Mouse (Mus musculus): ENCODE data around the gene Sertad2. TPM values are rescaled to one million over a fixed set of nuclear protein-coding genes. Genes with fewer than 3 reads are reported as not detected.

Gene Sertad2
- polyA plus RNA-seq, 1 experiment: 5.5 TPM

GRCm38 (mm10) chr11:20680781-20681180, 137.7 kb downstream of the Sertad2 start:
- H3K9me3 ChIP-seq (ENCODE audit: control insufficient read depth, low read length): no peaks in the 10 kb centered on the region
- no peaks in the 10 kb centered on the region for H3K27me3 ChIP-seq (ENCODE audit: control insufficient read depth)
- no peaks in the 10 kb centered on the region for H3K4me1 ChIP-seq (ENCODE audit: control insufficient read depth)
- H3K36me3 ChIP-seq (ENCODE audit: control insufficient read depth): peaks cover 8% of the 10 kb centered on the region
- no peak overlapping the region for H3K4me3 ChIP-seq (replicated peaks)
- TF ChIP-seq TAL1 (IDR thresholded peaks at IDR 0.05; ENCODE audit: low read length): no peak
- TF ChIP-seq GATA1 (IDR thresholded peaks at IDR 0.05; ENCODE audit: low read length): no peak

GRCm38 (mm10) chr11:20681679-20682078, 138.6 kb downstream of the Sertad2 start:
- TF ChIP-seq TAL1 (IDR thresholded peaks at IDR 0.05; ENCODE audit: low read length) (no peak), GATA1 (IDR thresholded peaks at IDR 0.05; ENCODE audit: low read length) (no peak)
- H3K9me3 ChIP-seq (ENCODE audit: control insufficient read depth, low read length): no peaks in the 10 kb centered on the region

GRCm38 (mm10) chr11:20691000-20691399, 147.9 kb downstream of the Sertad2 start:
- Histone ChIP-seq H3K9me3 (ENCODE audit: control insufficient read depth, low read length) (no peaks in the 10 kb centered on the region), H3K36me3 (ENCODE audit: control insufficient read depth) (peaks cover 53% of the 10 kb centered on the region), H3K4me3 (replicated peaks) (no peak overlapping the region), H3K4me1 (ENCODE audit: control insufficient read depth) (no peaks in the 10 kb centered on the region), H3K27me3 (ENCODE audit: control insufficient read depth) (no peaks in the 10 kb centered on the region)
- no peak for TF ChIP-seq GATA1 (IDR thresholded peaks at IDR 0.05; ENCODE audit: low read length)
- no peak for TF ChIP-seq TAL1 (IDR thresholded peaks at IDR 0.05; ENCODE audit: low read length)

More at GRCm38 (mm10) chr11:20681679-20682078, 138.6 kb downstream of the Sertad2 start:
- Histone ChIP-seq H3K4me1 (ENCODE audit: control insufficient read depth) (no peaks in the 10 kb centered on the region), H3K27me3 (ENCODE audit: control insufficient read depth) (no peaks in the 10 kb centered on the region), H3K4me3 (replicated peaks) (no peak overlapping the region), H3K36me3 (ENCODE audit: control insufficient read depth) (peaks cover 17% of the 10 kb centered on the region)

Other genes with a start within 250 kb of the Sertad2 start
- 0.23 and 0.29 TPM in 2 replicates for gene Slc1a4, start 210.5 kb upstream of the Sertad2 start, polyA plus RNA-seq (2012)
- gene Aftph, start 198.3 kb downstream of the Sertad2 start, polyA plus RNA-seq (2012): 0.98 and 1.3 TPM in 2 replicates